Mouse (Mus musculus) thymus, postnatal 36 days (tissue): Measurements from ENCODE around the gene Armc6.

ENCODE experiments used
- DNase-seq, 2 experiments: peaks; one replicate each; pipeline ENCODE4 v3.0.0; 2022; ENCODE audit warnings: mixed read lengths in 2 of 2

Armc6 gene

GRCm38 (mm10) chr8:70234080-70234780, at the start of gene Armc6, which contains the start of gene Sugp2:
TSS of gene Armc6 (minus strand) at chr8:70234466.
TSS of gene Sugp2 (plus strand) at chr8:70234226.
- DNase-seq = peak; percentile 94 to 97

- peak in 1 of 2 experiments; percentile 7 for DNase-seq
These were observed 49.1 kb upstream of the Armc6 start for GRCm38 (mm10) chr8:70283136-70284077.

GRCm38 (mm10) chr8:70282603-70283135, 48.4 kb upstream of the Armc6 start, which contains the start of gene Homer3:
TSS of gene Homer3 (plus strand) at chr8:70282827.
- peak; percentile 93 to 95 for DNase-seq

- DNase-seq = no peak
These were observed 46.7 kb upstream of the Armc6 start for GRCm38 (mm10) chr8:70281001-70281400.

GRCm38 (mm10) chr8:70279266-70279665, 45.0 kb upstream of the Armc6 start:
- DNase-seq = no peak

GRCm38 (mm10) chr8:70278175-70278574, 43.9 kb upstream of the Armc6 start:
- DNase-seq = no peak

- DNase-seq = no peak
These were observed 42.2 kb upstream of the Armc6 start for GRCm38 (mm10) chr8:70276476-70276875.

- no peak for DNase-seq
These were observed 40.1 kb upstream of the Armc6 start for GRCm38 (mm10) chr8:70274350-70274749.

GRCm38 (mm10) chr8:70272949-70273348, 38.7 kb upstream of the Armc6 start:
- DNase-seq = peak in 1 of 2 experiments; percentile 31

GRCm38 (mm10) chr8:70268799-70269565, 34.7 kb upstream of the Armc6 start:
- peak; percentile 30 to 35 for DNase-seq

- no peak for DNase-seq
These were observed 34.0 kb upstream of the Armc6 start for GRCm38 (mm10) chr8:70268311-70268710.

GRCm38 (mm10) chr8:70267674-70268073, 33.4 kb upstream of the Armc6 start:
- DNase-seq = no peak

GRCm38 (mm10) chr8:70259043-70259442, 24.8 kb upstream of the Armc6 start:
- DNase-seq = no peak

GRCm38 (mm10) chr8:70258600-70258999, 24.3 kb upstream of the Armc6 start:
- no peak for DNase-seq

- DNase-seq = no peak
These were observed 23.2 kb upstream of the Armc6 start for GRCm38 (mm10) chr8:70257456-70257855.

GRCm38 (mm10) chr8:70254628-70255027, 20.4 kb upstream of the Armc6 start:
- no peak for DNase-seq

- DNase-seq = no peak
These were observed 13.6 kb upstream of the Armc6 start for GRCm38 (mm10) chr8:70247841-70248240.

GRCm38 (mm10) chr8:70246622-70247021, 12.4 kb upstream of the Armc6 start:
- no peak for DNase-seq

GRCm38 (mm10) chr8:70240642-70241041, 6.4 kb upstream of the Armc6 start:
- peak; percentile 14 to 33 for DNase-seq

GRCm38 (mm10) chr8:70237842-70238241, 3.6 kb upstream of the Armc6 start:
- no peak for DNase-seq

GRCm38 (mm10) chr8:70234781-70235128, 489 bp upstream of the Armc6 start:
- no peak for DNase-seq

GRCm38 (mm10) chr8:70233606-70234005, 660 bp downstream of the Armc6 start:
- DNase-seq = no peak

- DNase-seq = no peak
These were observed 3.4 kb downstream of the Armc6 start for GRCm38 (mm10) chr8:70230837-70231236.
